Mouse (Mus musculus): ENCODE results near the gene 2900011O08Rik. TPM values are rescaled to one million over a fixed set of nuclear protein-coding genes. Genes with fewer than 3 reads are reported as not detected.

Gene 2900011O08Rik
- polyA plus RNA-seq, 1 experiment = not detected

- H3K4me1 ChIP-seq (ENCODE audit: control insufficient read depth) = no peaks in the 10 kb centered on the region
- H3K27me3 ChIP-seq (ENCODE audit: control insufficient read depth) = no peaks in the 10 kb centered on the region
- TF ChIP-seq TAL1 (IDR thresholded peaks at IDR 0.05; ENCODE audit: low read length) (no peak), GATA1 (IDR thresholded peaks at IDR 0.05; ENCODE audit: low read length) (no peak)
- no peak overlapping the region for H3K4me3 ChIP-seq (replicated peaks)
- no peaks in the 10 kb centered on the region for H3K9me3 ChIP-seq (ENCODE audit: control insufficient read depth, low read length)
- H3K36me3 ChIP-seq (ENCODE audit: control insufficient read depth) = no peaks in the 10 kb centered on the region
These were observed 96.5 kb downstream of the 2900011O08Rik start for GRCm38 (mm10) chr16:14082925-14083324.

- Histone ChIP-seq H3K27me3 (ENCODE audit: control insufficient read depth) (no peaks in the 10 kb centered on the region), H3K4me1 (ENCODE audit: control insufficient read depth) (no peaks in the 10 kb centered on the region), H3K4me3 (replicated peaks) (no peak overlapping the region), H3K36me3 (ENCODE audit: control insufficient read depth) (no peaks in the 10 kb centered on the region), H3K9me3 (ENCODE audit: control insufficient read depth, low read length) (no peaks in the 10 kb centered on the region)
- TF ChIP-seq GATA1 (IDR thresholded peaks at IDR 0.05; ENCODE audit: low read length) (no peak), TAL1 (IDR thresholded peaks at IDR 0.05; ENCODE audit: low read length) (no peak)
These were observed 101.8 kb downstream of the 2900011O08Rik start for GRCm38 (mm10) chr16:14088249-14088648.

- no peak overlapping the region for H3K4me3 ChIP-seq (replicated peaks)
- no peaks in the 10 kb centered on the region for H3K9me3 ChIP-seq (ENCODE audit: control insufficient read depth, low read length)
- H3K27me3 ChIP-seq (ENCODE audit: control insufficient read depth) = no peaks in the 10 kb centered on the region
- no peak for TF ChIP-seq TAL1 (IDR thresholded peaks at IDR 0.05; ENCODE audit: low read length)
- TF ChIP-seq GATA1 (IDR thresholded peaks at IDR 0.05; ENCODE audit: low read length) = no peak
- H3K36me3 ChIP-seq (ENCODE audit: control insufficient read depth) = no peaks in the 10 kb centered on the region
- no peaks in the 10 kb centered on the region for H3K4me1 ChIP-seq (ENCODE audit: control insufficient read depth)
These were observed 102.9 kb downstream of the 2900011O08Rik start for GRCm38 (mm10) chr16:14089296-14089695.

- Histone ChIP-seq H3K4me1 (ENCODE audit: control insufficient read depth) (no peaks in the 10 kb centered on the region), H3K36me3 (ENCODE audit: control insufficient read depth) (no peaks in the 10 kb centered on the region), H3K9me3 (ENCODE audit: control insufficient read depth, low read length) (no peaks in the 10 kb centered on the region), H3K4me3 (replicated peaks) (no peak overlapping the region), H3K27me3 (ENCODE audit: control insufficient read depth) (no peaks in the 10 kb centered on the region)
- TF ChIP-seq TAL1 (IDR thresholded peaks at IDR 0.05; ENCODE audit: low read length) = no peak
- no peak for TF ChIP-seq GATA1 (IDR thresholded peaks at IDR 0.05; ENCODE audit: low read length)
These were observed 105.4 kb downstream of the 2900011O08Rik start for GRCm38 (mm10) chr16:14091771-14092170.

- H3K27me3 ChIP-seq (ENCODE audit: control insufficient read depth) = no peaks in the 10 kb centered on the region
- H3K4me3 ChIP-seq (replicated peaks) = no peak overlapping the region
- H3K4me1 ChIP-seq (ENCODE audit: control insufficient read depth) = no peaks in the 10 kb centered on the region
- TF ChIP-seq GATA1 (IDR thresholded peaks at IDR 0.05; ENCODE audit: low read length) = no peak
- TF ChIP-seq TAL1 (IDR thresholded peaks at IDR 0.05; ENCODE audit: low read length) = no peak
- peaks cover 27% of the 10 kb centered on the region for H3K36me3 ChIP-seq (ENCODE audit: control insufficient read depth)
- H3K9me3 ChIP-seq (ENCODE audit: control insufficient read depth, low read length) = no peaks in the 10 kb centered on the region
These were observed 119.5 kb downstream of the 2900011O08Rik start for GRCm38 (mm10) chr16:14105891-14106290.

GRCm38 (mm10) chr16:14109651-14110230 is 123.3 kb downstream of the 2900011O08Rik start:
- Histone ChIP-seq H3K9me3 (ENCODE audit: control insufficient read depth, low read length) (no peaks in the 10 kb centered on the region), H3K4me3 (replicated peaks) (no peak overlapping the region), H3K27me3 (ENCODE audit: control insufficient read depth) (no peaks in the 10 kb centered on the region), H3K36me3 (ENCODE audit: control insufficient read depth) (peaks cover 63% of the 10 kb centered on the region), H3K4me1 (ENCODE audit: control insufficient read depth) (no peaks in the 10 kb centered on the region)
- TF ChIP-seq GATA1 (IDR thresholded peaks at IDR 0.05; ENCODE audit: low read length) = no peak
- no peak for TF ChIP-seq TAL1 (IDR thresholded peaks at IDR 0.05; ENCODE audit: low read length)

GRCm38 (mm10) chr16:14110922-14111321 is 124.5 kb downstream of the 2900011O08Rik start:
- Histone ChIP-seq H3K4me3 (replicated peaks) (no peak overlapping the region), H3K36me3 (ENCODE audit: control insufficient read depth) (peaks cover 73% of the 10 kb centered on the region), H3K9me3 (ENCODE audit: control insufficient read depth, low read length) (no peaks in the 10 kb centered on the region), H3K27me3 (ENCODE audit: control insufficient read depth) (no peaks in the 10 kb centered on the region), H3K4me1 (ENCODE audit: control insufficient read depth) (no peaks in the 10 kb centered on the region)
- TF ChIP-seq GATA1 (IDR thresholded peaks at IDR 0.05; ENCODE audit: low read length) (no peak), TAL1 (IDR thresholded peaks at IDR 0.05; ENCODE audit: low read length) (no peak)

GRCm38 (mm10) chr16:14112133-14112532 is 125.7 kb downstream of the 2900011O08Rik start:
- peaks cover 85% of the 10 kb centered on the region for H3K36me3 ChIP-seq (ENCODE audit: control insufficient read depth)
- no peak for TF ChIP-seq GATA1 (IDR thresholded peaks at IDR 0.05; ENCODE audit: low read length)
- no peak for TF ChIP-seq TAL1 (IDR thresholded peaks at IDR 0.05; ENCODE audit: low read length)
- H3K9me3 ChIP-seq (ENCODE audit: control insufficient read depth, low read length) = no peaks in the 10 kb centered on the region
- H3K4me1 ChIP-seq (ENCODE audit: control insufficient read depth) = no peaks in the 10 kb centered on the region
- no peaks in the 10 kb centered on the region for H3K27me3 ChIP-seq (ENCODE audit: control insufficient read depth)
- H3K4me3 ChIP-seq (replicated peaks) = no peak overlapping the region

GRCm38 (mm10) chr16:14112742-14113141 is 126.3 kb downstream of the 2900011O08Rik start:
- Histone ChIP-seq H3K9me3 (ENCODE audit: control insufficient read depth, low read length) (no peaks in the 10 kb centered on the region), H3K27me3 (ENCODE audit: control insufficient read depth) (no peaks in the 10 kb centered on the region), H3K4me1 (ENCODE audit: control insufficient read depth) (no peaks in the 10 kb centered on the region), H3K4me3 (replicated peaks) (no peak overlapping the region), H3K36me3 (ENCODE audit: control insufficient read depth) (peaks cover 91% of the 10 kb centered on the region)
- TF ChIP-seq TAL1 (IDR thresholded peaks at IDR 0.05; ENCODE audit: low read length) (no peak), GATA1 (IDR thresholded peaks at IDR 0.05; ENCODE audit: low read length) (no peak)

GRCm38 (mm10) chr16:14117299-14117698 is 130.9 kb downstream of the 2900011O08Rik start:
- H3K9me3 ChIP-seq (ENCODE audit: control insufficient read depth, low read length) = no peaks in the 10 kb centered on the region
- H3K27me3 ChIP-seq (ENCODE audit: control insufficient read depth) = no peaks in the 10 kb centered on the region
- peaks cover 84% of the 10 kb centered on the region for H3K36me3 ChIP-seq (ENCODE audit: control insufficient read depth)
- no peak overlapping the region for H3K4me3 ChIP-seq (replicated peaks)
- no peaks in the 10 kb centered on the region for H3K4me1 ChIP-seq (ENCODE audit: control insufficient read depth)
- TF ChIP-seq GATA1 (IDR thresholded peaks at IDR 0.05; ENCODE audit: low read length) (no peak), TAL1 (IDR thresholded peaks at IDR 0.05; ENCODE audit: low read length) (no peak)

Measured in erythroblast, embryonic 14.5 days (primary cell).